Mouse (Mus musculus) left cerebral cortex, postnatal 4 days (tissue): ENCODE data around the gene Nup62. TPM values are rescaled to one million over a fixed set of nuclear protein-coding genes. Genes with fewer than 3 reads are reported as not detected.
"Not testable (repeated sequence)": the region's sequence is repeated elsewhere in the genome, so short reads cannot be mapped to it uniquely, and the experiment has no call there.

Source experiments
- DNase-seq: peaks from one replicate; pipeline ENCODE4 v3.0.0-alpha.2; 2022
- intact Hi-C: fragments of 180-260 bp; cut with DNase I; formaldehyde crosslinking; loops from one replicate; pipeline ENCODE4 v1.15.1; 2025
- microRNA-seq: library from miRNA; unstranded; fragments of <30 nt; microRNA quantifications from one replicate; pipeline ENCODE4 v1.2.0, GENCODE M21; 2022
- total RNA-seq, 2 experiments: library from RNA; stranded (reverse); gene quantifications; 2 replicates each; pipeline ENCODE4 v1.2.3; 2021

Gene Nup62
- total RNA-seq, 2 experiments from 2014 or later, result 50.3 to 51.1 TPM

- intact Hi-C loops, result no loop called here
- no peak for DNase-seq
Measured at GRCm38 (mm10) chr7:44863210-44863609, 47.3 kb downstream of the Nup62 start.

GRCm38 (mm10) chr7:44863982-44864494, 48.1 kb downstream of the Nup62 start:
- intact Hi-C loops, result no loop called here
- no peak for DNase-seq

- intact Hi-C loops, result no loop called here
- no peak for DNase-seq
Measured at GRCm38 (mm10) chr7:44864595-44865542, 49.0 kb downstream of the Nup62 start.

GRCm38 (mm10) chr7:44866276-44867009, 50.6 kb downstream of the Nup62 start:
- DNase-seq, result peak; percentile 49
- intact Hi-C loops, result no loop called here

GRCm38 (mm10) chr7:44867010-44867702, 51.3 kb downstream of the Nup62 start:
- no peak for DNase-seq
- intact Hi-C loops, result no loop called here

GRCm38 (mm10) chr7:44867802-44868201, 51.9 kb downstream of the Nup62 start:
- intact Hi-C loops, result no loop called here
- no peak for DNase-seq

GRCm38 (mm10) chr7:44868465-44868864, 52.6 kb downstream of the Nup62 start:
- DNase-seq, result no peak
- intact Hi-C loops, result no loop called here

GRCm38 (mm10) chr7:44868919-44869696, 53.2 kb downstream of the Nup62 start:
- intact Hi-C loops, result no loop called here
- peak; percentile 65 for DNase-seq

GRCm38 (mm10) chr7:44869697-44870528, 54.0 kb downstream of the Nup62 start, which contains the start of gene Ptov1:
Ptov1 (minus strand) TSS chr7:44869788.
- intact Hi-C loops, result no loop called here
- DNase-seq, result peak; percentile 96

- intact Hi-C loops, result no loop called here
- no peak for DNase-seq
Measured at GRCm38 (mm10) chr7:44870614-44871013, 54.7 kb downstream of the Nup62 start.

GRCm38 (mm10) chr7:44871181-44871580, 55.3 kb downstream of the Nup62 start:
- intact Hi-C loops, result no loop called here
- no peak for DNase-seq

- intact Hi-C loops, DNase-seq: not testable (repeated sequence)
Measured at GRCm38 (mm10) chr7:44871774-44872173, 55.9 kb downstream of the Nup62 start.

GRCm38 (mm10) chr7:44877833-44878232, 61.9 kb downstream of the Nup62 start:
- intact Hi-C loops, result no loop called here
- DNase-seq, result no peak

Small RNAs within 50 kb of the gene (microRNA-seq; reads per million reads assigned to microRNA genes)
- gene Mir707, result not detected

Other genes with a start within 250 kb of the Nup62 start
- under 1 TPM in 1 of 2 experiments, not detected in 1; 0.30 TPM for gene Napsa, start 243.7 kb upstream of the Nup62 start, total RNA-seq
- 10 to 100 TPM; 31.0 to 33.0 TPM for gene Kcnc3, start 225.4 kb upstream of the Nup62 start, total RNA-seq
- 1 to 10 TPM; 3.0 to 5.7 TPM for gene Myh14, start 145.2 kb upstream of the Nup62 start, total RNA-seq
- not detected for gene Izumo2, start 107.3 kb upstream of the Nup62 start, total RNA-seq
- 10 to 100 TPM; 19.6 to 25.9 TPM for gene Vrk3, start 67.7 kb upstream of the Nup62 start, total RNA-seq
- under 1 TPM; 0.84 to 0.91 TPM for gene Zfp473, start 65.0 kb upstream of the Nup62 start, total RNA-seq
- 1 to 10 TPM; 1.0 TPM for gene Il4i1, start 299 bp downstream of the Nup62 start, total RNA-seq
- 10 to 100 TPM; 22.6 to 23.5 TPM for gene Atf5, start 570 bp downstream of the Nup62 start, total RNA-seq
- gene Akt1s1, start 32.9 kb downstream of the Nup62 start, total RNA-seq, result 10 to 100 TPM; 74.1 to 85.4 TPM
- gene Tbc1d17, start 33.0 kb downstream of the Nup62 start, total RNA-seq, result 10 to 100 TPM; 57.1 to 68.3 TPM
- gene Pnkp, start 41.1 kb downstream of the Nup62 start, total RNA-seq, result 10 to 100 TPM; 27.5 to 29.3 TPM
- gene Ptov1, start 53.7 kb downstream of the Nup62 start, total RNA-seq, result 100 to 1,000 TPM; 423 to 428 TPM
- 100 to 1,000 TPM; 117 to 122 TPM for gene Med25, start 76.6 kb downstream of the Nup62 start, total RNA-seq
- gene Fuz, start 80.0 kb downstream of the Nup62 start, total RNA-seq, result 10 to 100 TPM; 10.5 to 13.1 TPM
- gene Ap2a1, start 113.4 kb downstream of the Nup62 start, total RNA-seq, result 100 to 1,000 TPM; 232 to 258 TPM
- gene Tsks, start 127.1 kb downstream of the Nup62 start, total RNA-seq, result not detected
- 10 to 100 TPM; 59.7 to 68.8 TPM for gene Cpt1c, start 158.8 kb downstream of the Nup62 start, total RNA-seq
- gene Prmt1, start 170.5 kb downstream of the Nup62 start, total RNA-seq, result 100 to 1,000 TPM; 485 to 487 TPM
- gene Irf3, start 181.6 kb downstream of the Nup62 start, total RNA-seq, result 10 to 100 TPM; 34.8 to 37.9 TPM
- 1 to 10 TPM; 4.4 to 4.7 TPM for gene Bcl2l12, start 182.6 kb downstream of the Nup62 start, total RNA-seq
- gene Scaf1, start 200.3 kb downstream of the Nup62 start, total RNA-seq, result 100 to 1,000 TPM; 154 TPM
- gene Rras, start 201.9 kb downstream of the Nup62 start, total RNA-seq, result 1 to 10 TPM; 6.9 to 7.2 TPM
- gene Prr12, start 236.8 kb downstream of the Nup62 start, total RNA-seq, result 10 to 100 TPM; 77.9 to 80.6 TPM
- gene Nosip, start 246.3 kb downstream of the Nup62 start, total RNA-seq, result 10 to 100 TPM; 44.8 to 47.6 TPM
- 1 to 10 TPM; 6.2 to 7.2 TPM for gene Prrg2, start 246.6 kb downstream of the Nup62 start, total RNA-seq